Mouse (Mus musculus): ENCODE measurements around the gene Klhl25.
"Not testable (repeated sequence)": the region's sequence is repeated elsewhere in the genome, so short reads cannot be mapped to it uniquely, and the experiment has no call there.

The Klhl25 gene

DNA sequence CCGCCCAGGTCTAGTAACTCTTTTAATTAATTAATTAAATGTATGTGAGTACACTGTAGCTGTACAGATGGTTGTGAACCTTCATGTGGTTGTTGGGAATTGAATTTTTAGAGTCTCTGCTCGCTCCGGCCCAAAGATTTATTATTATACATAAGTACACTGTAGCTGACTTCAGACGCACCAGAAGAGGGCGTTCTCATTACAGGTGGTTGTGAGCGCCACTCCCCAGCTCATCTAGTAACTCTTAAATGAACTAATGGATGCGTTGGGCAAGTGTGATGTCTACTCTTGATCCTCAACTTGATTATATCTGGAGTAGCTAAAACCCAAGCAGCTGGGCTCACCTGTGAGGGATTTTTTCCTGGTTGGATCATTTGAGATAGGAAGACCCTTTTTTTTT lies 1.2 kb upstream of the Klhl25 start:
- DNase-seq, result no peak

DNA sequence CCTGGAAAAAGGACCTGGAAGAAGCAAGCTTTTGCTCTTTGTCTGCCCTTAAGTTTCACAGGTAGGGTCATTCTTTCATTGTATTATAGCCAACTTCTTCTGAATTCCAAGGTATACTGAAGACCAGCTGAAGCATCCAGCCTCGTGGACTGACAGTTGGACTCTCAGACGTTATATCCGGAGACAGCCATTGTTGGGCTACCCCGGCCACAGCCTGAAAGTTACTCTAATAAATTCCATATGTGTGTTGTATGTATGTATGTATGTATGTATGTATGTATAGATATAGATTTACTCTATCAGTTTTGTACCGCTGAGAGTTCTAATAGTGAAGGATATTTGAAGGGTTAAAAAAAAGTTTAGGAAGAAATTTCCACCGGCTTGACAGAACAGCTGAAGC lies 621 bp upstream of the Klhl25 start:
- no peak for DNase-seq

- no peak for DNase-seq
These were observed 913 bp downstream of the Klhl25 start for GRCm38 (mm10) chr7:75848776-75849670.

DNA sequence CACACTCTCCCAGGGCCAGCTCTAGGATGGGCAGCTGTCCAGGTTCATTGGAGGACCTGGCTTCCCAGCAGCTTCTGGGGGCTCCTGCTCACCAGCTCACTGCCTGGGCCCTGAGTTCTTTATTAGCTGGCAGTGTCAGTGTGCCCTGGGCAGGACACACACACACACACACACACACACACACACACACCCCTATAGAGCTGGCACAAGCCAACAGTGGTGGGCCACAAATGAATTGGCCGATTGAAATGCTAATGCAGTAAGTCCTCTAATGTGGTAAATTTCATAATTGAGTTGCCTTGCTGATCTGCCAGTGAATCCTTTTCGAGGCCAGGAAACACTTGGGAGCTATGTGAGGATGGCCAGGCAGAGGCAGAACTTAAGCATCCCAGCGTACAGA lies 2.3 kb downstream of the Klhl25 start:
- not testable (repeated sequence) for DNase-seq

GRCm38 (mm10) chr7:75851290-75851689 lies 3.2 kb downstream of the Klhl25 start:
- DNase-seq, result no peak

- DNase-seq, result peak; percentile 39
These were observed 4.3 kb downstream of the Klhl25 start for GRCm38 (mm10) chr7:75852363-75852762.

DNA sequence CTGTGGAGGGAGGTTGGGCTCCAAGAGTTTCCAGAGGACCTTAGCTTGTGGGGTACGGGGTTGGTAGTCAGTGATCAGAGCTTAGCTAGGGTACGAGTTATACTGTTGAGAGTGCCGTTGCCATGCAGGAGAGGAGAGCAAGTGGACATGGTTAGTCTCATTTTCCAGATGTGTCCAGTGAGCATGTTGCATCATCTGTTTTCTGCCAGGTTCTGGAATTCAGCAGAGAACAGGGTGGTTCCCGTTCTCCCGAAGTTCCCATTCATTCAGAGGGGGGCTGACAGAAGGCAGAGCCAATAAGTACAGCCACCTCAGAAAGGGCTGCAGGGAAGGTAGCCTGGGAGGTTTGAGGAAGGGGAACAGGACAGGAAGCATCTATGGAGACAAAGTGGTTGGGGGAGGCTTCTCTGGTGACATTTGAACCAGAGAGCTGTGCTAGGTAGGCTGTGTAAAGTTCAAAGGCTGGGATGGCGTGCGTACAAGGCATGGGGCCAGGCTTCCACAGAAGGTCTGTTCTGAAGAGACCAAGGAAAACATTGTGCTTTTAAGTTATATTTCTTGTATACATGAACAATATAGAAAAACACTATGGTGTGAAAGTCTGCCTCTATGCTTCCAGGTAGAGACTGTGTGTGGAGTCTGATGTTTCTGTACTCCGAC lies 5.2 kb downstream of the Klhl25 start:
- DNase-seq, result no peak

- peak; percentile 43 for DNase-seq
These were observed 6.3 kb downstream of the Klhl25 start for GRCm38 (mm10) chr7:75854231-75854925.

GRCm38 (mm10) chr7:75855028-75855427 lies 6.9 kb downstream of the Klhl25 start:
- DNase-seq, result no peak

GRCm38 (mm10) chr7:75856259-75856658 lies 8.1 kb downstream of the Klhl25 start:
- DNase-seq, result no peak

DNA sequence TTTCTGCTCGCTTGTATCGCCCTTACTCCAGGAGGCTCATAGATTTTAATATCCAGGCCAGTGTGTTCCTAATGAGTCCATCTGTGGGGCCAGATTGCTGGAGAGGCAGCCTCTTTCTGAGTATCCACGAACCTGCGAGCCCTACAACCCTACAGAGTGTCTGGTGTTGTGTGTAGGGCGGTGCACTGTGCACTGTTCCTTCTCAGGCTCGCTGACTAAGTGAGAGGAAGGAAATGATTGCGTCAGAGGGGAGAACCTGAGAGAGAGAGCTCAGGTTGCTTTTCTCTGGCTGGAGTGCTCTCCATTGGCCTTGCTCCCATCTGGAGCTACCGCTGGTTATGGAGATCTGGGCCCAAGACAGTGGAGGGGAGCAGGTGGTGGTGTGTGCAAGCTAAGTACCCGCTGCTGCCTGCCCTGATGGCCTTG lies 11.7 kb downstream of the Klhl25 start:
- peak; percentile 38 for DNase-seq

- not testable (repeated sequence) for DNase-seq
These were observed 13.7 kb downstream of the Klhl25 start for GRCm38 (mm10) chr7:75861638-75862426.

- not testable (repeated sequence) for DNase-seq
These were observed 14.3 kb downstream of the Klhl25 start for GRCm38 (mm10) chr7:75862427-75862781.

DNA sequence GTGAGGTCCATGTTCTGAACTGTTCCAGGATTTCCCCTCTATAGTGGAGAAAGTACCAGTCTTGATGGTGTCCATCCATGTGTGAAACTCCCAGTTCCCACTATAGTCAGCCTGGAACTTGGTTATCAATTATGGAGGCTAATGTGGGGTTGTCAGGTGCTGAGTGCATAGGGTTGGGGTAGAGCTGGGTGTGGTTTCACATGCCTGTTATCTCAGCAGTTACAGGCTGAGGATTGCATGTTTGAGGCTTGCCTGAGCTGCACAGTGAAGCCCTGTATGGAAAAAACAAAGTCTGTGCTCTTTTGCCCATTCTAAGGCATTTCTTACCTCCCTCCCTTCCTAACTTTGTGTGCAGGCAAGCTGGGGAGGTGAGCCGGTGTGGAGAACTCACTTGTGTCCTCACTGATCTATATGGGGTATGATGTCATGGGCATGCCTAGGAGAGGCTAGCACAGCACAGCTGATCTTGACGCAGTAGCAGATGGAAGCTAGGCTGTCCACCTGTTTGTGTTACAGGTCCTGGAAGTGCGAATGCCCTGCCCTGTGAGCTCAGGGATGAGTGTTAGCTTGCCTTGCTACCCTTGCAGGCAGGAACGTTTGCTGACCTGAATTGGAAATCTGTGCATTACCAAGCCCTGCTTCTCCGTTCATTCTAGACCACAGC lies 15.3 kb downstream of the Klhl25 start:
- not testable (repeated sequence) for DNase-seq

DNA sequence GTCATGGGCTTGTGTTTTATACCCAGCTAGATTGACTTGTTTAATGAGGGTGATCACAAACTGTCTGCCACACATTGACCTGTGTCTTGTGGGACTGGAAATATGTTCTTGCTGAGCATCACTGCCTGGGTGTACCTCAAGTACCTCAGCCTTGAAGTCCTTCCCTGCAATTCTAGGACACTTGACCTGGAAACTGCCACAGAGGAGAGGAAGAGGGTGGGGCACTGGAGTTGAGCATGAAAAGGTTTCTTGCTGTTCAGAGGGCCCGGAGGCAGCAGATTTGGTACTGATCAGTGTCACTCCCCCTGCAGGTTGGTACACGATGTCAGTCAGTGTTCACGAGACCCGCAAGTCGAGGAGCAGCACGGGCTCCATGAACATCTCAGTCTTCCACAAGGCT lies 16.9 kb downstream of the Klhl25 start:
- no peak for DNase-seq

- no peak for DNase-seq
These were observed 18.4 kb downstream of the Klhl25 start for GRCm38 (mm10) chr7:75866557-75866956.

- no peak for DNase-seq
These were observed 20.6 kb downstream of the Klhl25 start for GRCm38 (mm10) chr7:75868687-75869086.

- DNase-seq, result no peak
These were observed 22.4 kb downstream of the Klhl25 start for GRCm38 (mm10) chr7:75870551-75870950.

DNA sequence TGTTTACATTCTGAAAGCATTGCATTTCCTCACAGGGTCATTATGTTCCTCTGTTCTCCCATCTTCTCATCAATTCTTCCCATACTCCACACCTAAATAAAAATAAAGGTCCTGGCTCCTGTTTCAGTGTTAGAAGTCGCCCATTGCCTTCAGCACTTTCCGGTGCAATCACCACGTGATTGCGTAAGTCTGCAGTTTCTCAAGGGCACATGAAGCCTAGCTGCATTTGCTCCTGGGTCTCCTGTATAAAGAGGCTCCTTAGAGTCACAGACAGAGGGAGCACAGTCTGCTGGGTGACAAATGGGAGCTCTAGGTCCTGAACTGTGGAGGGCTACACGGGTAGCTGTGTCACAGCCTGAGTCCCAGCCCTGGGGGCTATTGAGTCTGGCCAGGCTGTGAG lies 24.1 kb downstream of the Klhl25 start:
- DNase-seq, result no peak

DNA sequence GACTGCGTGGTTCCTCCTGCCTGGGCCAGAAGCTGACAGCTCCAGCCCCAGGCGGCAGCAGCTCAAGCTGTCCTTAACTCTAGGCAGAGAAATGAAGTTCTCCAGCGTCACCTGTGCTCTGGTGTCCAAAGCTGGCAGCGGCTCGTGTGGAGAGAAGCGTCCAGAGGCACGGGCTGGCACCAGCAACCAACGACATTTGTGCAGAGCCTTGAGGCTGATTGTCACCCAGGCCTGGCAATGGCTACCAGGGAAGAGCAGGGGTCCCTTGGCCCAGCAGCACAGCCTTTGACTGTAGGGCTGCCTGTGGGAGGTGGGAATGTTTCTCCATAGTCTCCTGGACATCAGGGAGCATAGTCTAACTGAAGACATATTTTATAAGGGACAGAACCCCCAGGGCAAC lies 24.6 kb downstream of the Klhl25 start:
- no peak for DNase-seq

DNA sequence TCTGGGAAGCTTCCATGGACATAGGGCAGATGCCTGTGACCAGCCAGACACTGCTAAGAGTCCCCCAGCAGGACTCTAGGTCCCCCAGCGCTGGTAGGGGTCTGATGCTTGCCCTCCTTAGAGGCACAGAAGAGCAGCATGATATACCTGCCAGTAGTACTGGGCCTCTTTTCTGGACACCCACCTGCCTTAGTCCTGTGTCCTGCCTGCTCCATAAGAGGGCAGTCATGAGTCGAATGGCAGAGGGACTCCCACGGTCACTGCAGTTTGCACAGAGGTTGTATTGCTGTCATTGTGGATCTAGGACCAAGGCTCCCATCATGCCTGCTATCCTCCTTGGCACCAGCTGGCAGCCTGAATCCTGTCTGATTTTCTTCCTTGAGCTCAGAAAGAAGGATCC lies 25.1 kb downstream of the Klhl25 start:
- no peak for DNase-seq

GRCm38 (mm10) chr7:75873746-75874145 lies 25.6 kb downstream of the Klhl25 start:
- no peak for DNase-seq

All from cerebellum, adult 8-10 months (tissue).